Mouse (Mus musculus): Measurements from ENCODE around the gene Ccdc30.

The Ccdc30 gene

DNA sequence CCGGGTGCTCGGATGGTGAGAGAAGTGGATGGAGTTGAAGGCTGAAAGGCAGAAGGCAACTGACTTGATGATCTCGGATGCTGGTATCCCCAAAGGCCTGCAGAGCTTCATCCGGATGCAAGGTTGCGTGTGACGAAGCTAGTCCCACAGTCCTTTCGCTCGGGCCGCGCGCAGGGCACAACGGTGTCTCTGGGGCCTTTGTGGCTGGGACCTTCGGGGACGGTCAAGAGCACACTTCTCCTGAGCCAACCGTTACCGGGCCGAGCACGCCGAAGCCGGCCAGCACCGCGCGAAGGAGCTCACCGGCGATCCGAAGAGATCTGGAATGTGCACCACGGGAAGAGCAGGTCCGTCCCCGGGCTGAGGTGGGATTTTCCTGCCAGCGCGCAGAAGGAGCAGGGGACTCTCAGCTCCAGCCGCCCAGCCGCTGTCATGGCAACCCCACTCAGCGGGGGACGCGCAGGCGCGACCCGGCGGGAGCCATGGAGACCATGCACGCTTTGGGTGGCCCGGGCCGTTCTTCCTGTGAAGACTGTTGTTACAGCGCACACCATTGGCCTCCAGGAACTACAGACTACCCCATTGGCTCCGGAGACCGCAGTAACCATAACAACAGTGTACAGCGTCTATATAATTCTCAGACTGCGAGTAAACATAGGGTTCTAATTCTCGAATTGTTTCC lies at the start of gene Ccdc30:
TSS of gene Ccdc30 (minus strand) at position 450 of the 682 bp plus-strand sequence.
- peak; percentile 96 to 97 for DNase-seq

DNA sequence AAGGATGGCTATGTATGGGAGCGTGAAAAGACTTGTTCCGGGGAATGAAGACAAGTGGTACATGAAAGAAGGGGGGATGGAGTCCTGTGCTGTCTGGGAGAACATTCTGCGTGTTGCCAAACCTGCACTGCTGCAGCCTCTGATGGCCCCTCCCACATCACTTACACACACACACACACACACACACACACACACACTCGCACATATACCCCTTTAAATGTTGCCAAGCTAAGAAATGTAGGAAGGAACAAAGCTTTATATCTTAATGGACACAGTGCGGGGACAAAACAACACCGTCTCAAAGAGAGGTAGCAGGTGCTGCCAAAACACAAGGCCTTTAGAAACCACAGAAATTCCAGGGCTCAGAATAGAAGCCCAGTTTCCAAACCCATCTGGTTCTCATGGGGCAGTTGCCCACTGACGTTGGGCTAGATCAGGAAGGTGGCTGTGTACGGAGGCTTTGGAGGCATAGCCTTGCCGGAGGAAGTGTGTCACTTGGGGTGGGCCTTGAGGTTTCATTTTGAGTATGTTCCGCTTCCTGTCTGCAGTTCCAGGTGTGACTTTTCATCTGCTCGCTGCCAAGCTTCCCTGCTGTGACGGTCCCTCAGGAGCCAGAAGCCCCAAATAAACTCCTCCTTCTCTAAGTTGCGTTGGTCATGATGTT lies 48.6 kb upstream of the Ccdc30 start:
- peak; percentile 13 to 15 for DNase-seq

DNA sequence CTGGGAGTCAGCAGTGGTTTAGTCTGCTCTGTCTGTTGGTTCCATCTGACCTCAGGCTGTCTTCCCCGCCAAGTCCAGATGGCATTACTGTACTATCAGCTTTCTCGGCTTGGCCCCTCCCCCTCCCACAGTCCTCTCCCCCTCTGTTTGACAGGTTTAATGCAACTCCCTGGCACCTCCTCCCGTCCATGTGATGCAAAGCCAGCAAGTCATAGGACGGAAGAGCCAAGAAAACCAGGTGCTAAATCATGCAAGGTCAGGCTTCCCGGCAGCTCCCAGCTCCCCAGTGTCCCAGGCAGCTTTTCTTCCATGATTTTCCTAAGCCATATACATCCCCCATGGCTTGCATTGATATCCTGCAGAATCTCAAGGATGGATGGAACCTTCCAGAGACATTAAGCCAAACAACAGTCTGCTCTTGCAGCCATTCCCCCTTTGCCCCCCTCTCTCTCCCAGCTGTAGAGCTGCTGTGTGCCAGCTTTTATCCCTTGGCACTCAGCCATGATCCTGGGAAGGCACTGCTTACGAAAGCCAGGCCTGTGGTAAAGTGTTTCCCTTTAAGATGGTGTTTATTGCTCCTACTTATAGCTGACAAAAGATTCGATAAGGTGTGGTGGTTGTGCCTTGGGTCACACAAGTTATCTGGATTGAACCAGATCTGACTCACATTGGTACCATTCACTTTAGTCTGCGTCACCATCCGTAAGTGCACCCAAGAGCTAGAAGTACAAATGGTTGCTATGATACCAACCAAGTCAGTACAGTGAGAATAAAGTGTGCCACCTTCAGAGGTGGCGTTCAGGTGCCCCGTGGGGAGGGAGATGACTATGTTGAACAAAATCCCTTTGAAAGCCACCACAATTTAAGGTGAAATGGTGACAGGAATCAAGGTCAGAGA lies 47.8 kb upstream of the Ccdc30 start:
- peak; percentile 81 to 88 for DNase-seq

DNA sequence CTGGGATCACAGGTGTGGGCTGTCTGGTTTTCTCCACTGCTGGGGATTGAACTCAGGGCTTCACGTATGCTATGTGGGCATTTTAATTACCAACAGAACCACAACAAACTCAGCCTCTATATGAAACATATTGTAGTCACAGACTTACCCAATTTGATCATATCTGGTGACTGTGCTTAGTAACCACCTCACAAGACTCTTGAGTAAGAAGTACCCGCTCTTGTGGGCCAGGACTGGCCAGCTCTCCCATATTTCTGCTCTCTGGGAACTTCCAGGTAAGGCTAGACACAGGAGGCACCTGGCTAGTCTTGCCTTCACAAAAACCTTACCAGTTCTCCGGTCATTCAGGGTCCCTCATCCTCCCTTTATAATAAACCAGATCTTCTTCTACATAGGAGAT lies 47.1 kb upstream of the Ccdc30 start:
- DNase-seq: no peak

DNA sequence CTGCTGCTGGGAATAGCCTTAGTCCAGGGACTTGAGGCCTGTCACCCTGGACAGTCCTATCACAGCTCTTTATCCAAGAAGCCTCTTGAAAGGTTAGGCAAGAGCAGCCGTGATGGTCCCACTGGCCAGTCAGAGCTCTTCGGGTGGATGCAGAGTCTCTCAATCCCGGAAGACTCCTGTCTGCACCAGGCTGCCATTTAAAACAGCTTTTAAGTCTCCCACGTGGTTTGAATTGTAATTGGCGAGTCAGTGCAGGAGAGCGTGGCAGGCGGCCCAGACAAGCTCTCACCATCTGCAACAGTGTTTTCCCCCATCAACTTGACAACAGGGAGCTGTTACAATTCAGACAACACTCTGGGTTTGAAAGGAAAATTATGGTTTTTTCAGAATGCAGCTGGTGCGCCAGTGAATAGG lies 45.4 kb upstream of the Ccdc30 start:
- peak; percentile 67 to 79 for DNase-seq

DNA sequence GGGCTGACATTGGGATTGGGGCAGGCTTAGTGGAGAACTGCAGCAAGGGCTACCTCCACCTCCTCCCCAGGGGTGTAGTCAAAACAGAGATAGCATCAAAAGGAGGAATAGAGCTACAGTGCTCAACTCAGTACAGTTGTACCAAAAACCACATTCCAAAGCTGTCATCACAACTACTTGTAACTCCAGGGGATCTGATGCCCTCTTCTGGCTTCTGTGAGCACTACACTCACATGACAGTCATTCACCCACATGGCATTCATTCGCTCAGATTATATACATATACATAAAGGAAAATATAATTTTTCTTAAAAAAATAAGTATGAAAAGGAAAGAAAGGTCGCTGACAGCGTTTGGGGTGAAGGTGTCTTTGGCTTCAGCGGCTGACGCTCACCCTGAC lies 45.0 kb upstream of the Ccdc30 start:
- peak; percentile 62 to 68 for DNase-seq

DNA sequence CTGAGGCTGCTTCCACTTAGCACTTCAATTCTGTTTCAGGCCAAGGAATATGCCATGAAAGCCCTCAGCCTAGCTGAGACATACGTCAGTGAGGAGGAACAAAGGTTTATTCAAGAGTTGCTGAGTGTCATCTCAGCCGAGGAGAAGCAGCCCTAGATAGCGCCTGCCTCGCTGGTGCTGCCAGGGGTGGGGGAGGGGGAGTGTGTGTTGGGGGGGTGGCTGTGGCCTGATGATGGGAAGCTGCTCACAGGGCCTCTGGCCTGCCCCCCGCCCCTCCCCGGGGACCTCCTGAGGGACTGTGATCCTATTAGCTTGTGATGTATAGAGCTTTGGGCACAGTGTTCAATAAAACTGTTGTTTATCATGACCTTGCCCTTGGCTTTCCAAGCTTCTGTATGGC lies 38.2 kb upstream of the Ccdc30 start:
- DNase-seq: no peak

DNA sequence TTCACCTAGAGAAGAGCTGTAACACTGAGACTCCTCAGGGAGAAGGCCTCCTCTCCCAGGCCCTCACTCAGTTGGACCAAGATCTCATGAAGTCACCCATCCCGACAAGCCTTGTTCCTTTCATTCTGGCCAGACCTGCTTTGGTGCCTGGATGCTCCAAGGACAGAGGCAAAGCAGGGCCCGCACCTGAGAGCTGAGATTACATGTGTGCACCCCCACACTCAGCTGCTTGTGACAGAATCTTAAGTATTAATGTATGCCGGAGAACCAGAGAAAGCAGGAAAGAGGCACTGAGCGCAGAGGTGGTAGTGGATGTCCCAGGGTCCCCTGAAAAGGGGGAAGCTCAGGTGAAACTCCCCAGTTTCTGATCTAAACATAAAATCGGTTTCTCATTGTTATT lies 37.8 kb upstream of the Ccdc30 start:
- no peak for DNase-seq

DNA sequence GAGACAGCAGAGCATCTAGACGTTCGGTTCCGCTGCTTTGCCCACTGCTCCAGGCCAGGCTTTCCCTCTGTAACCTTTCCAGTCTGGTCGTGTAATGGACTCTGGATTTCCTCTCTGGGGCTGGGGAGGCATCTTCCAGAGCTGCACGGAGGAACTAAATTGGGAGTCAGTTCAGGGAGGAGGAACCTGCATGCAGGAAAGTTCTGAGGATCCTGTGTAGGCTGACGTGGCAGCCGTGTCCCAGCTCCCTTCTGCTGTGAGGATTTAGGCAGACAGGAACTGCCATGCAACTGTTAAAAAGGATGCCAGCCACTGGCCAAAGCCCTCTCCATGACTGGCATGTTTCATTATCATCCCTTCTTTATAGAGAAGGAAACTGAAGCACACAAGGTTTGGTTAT lies 35.1 kb upstream of the Ccdc30 start:
- no peak for DNase-seq

DNA sequence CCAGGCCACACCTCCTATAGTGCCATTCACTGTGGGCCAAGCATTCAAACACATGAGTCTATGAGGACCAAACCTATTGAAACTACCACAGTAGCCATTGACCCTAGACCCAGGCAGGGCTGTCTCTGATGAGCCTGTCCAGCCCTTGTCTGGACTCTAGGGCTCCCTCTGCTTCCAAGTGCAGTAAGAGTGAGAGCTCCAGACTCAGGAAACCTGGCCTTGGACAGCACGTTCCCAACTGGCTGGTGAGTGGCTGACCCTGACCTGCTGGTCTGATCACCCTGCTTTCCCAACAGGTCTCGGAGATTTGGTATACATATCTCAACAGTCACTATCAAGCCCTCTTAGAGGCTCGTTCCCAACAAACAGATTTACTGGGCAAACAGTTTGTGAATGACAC lies 32.5 kb upstream of the Ccdc30 start:
- no peak for DNase-seq

DNA sequence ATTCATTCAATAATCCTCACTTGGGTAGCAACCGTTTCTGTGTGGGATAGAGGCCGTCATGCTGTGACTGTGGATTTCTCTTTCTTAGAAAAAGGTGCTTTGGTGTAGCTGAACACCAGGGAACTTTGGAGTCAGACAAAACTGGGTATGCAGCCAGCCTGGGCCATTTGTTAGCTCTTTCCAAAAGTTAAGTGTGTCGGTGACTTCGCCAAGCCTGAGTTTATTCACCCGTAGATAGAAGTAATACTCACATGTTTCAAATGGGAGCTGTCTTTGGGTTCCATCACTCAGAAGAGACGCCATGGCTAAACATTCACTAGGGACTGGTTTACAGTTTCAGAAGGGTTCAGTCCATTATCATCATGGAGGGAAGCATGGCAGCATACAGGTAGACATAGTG lies 31.9 kb upstream of the Ccdc30 start:
- DNase-seq: no peak

DNA sequence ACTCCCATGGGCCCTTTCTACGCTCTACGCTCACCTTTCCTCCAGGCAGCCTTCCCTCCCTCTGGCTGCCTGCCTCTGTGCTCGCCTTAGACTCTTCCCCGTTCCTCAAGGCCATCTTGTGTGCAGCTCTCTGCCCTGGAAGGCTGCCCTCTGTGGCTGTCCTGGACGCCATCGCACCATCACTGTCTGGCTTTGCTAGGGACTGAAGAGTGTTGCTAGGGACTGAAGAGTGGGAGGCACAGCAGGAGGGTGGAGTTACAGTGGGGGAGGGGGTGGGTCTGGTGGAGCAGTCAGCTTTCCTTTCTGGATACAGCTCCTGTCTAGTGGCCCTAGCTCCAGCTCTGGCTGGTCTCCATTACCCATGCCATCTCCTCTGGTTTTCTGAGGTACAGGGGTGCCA lies 27.2 kb upstream of the Ccdc30 start:
- DNase-seq: no peak

DNA sequence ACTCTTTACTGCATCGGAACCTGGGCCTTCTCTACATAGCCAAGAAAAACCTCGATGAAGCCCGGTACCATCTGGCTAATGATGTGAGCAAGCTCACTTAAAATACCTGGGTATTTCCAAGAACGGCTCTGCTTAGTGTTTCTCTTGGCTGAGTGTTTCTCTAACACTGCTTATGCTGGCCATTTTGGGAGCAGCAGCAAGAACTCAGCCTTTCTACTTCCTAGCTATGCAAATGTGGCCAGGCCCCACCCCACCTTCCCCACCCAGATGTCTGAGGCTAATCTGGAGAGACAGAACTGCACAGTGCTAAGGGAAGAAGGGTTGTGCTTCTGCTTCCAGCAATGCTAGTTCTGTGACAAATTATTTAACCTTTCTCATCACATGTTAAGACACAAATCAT lies 26.5 kb upstream of the Ccdc30 start:
- DNase-seq: no peak

DNA sequence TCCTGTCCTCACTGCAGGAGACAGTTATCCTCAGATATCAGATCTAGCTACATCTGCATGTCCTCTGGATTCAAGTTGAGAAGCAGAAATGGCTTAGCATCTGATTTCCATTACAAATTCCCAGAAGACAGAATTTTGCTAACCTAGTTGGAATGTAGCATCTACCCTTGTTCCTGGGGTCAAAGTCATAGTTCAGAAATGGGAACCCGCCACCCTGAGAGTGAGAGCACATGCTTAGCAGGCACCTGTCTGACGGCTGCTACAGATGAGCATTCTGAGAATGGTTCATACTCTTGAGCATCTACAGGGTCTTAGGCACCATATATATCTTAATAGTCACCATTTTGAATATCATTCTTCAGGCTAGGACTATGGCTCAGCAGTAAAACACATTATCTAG lies 22.6 kb upstream of the Ccdc30 start:
- DNase-seq: no peak

DNA sequence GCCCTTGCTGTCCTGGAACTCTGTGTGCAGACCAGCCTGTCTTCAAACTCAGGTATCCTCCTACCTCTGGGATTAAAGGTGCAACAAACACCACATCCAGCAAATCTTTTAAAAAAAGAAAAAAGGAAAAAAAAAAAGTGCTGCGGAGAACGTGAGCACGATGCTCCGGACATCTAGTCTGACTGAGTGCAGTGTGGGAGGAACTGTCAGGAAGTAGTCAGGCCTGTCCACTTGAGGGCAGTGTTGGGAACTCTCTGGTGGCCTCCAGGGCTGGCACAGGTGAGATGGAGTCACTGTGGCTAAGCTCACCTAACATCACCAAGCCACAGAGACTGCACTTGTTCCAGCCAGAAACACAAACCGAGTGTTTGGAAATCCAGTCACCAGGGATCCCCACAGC lies 15.4 kb upstream of the Ccdc30 start:
- peak; percentile 71 to 76 for DNase-seq

DNA sequence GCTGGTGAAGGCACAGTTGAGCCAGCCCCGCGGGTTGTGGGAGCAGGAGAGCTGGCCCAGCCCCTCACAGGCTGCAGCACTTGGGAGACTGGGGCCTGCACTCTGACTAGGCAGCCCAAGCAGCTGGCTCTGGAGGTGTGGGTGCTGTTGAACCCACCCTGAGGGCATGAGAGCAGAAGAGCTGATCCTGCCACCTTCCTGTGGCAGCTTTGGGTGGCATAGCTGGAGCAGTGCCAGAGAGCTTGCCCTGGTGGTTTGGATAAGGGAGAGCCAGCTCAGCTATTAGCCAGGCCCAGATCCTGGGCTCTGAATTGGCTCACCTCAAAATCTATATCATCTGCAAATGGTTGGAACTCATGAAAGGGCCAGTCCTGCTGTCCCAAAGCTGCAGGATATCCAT lies 12.4 kb upstream of the Ccdc30 start:
- peak; percentile 15 to 44 for DNase-seq

DNA sequence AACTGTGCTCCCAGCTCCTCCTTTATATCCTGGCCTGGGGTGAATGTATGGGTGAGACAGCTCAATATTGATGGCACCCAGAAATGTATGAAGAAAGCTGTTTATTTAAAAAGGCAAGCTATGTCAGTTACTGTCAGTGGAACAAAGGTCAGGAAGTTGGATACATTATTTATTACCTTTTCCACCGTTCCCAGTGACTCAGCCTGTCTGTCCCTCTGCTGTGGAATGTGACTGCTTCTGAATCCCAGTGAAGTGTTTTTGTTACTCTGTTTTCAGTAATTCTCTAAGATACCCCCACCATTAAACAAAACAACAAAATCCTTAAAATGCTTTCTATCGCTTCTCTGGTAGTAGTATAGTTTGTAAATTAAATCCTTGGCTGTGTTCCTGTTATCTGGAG lies 10.3 kb upstream of the Ccdc30 start:
- no peak for DNase-seq

DNA sequence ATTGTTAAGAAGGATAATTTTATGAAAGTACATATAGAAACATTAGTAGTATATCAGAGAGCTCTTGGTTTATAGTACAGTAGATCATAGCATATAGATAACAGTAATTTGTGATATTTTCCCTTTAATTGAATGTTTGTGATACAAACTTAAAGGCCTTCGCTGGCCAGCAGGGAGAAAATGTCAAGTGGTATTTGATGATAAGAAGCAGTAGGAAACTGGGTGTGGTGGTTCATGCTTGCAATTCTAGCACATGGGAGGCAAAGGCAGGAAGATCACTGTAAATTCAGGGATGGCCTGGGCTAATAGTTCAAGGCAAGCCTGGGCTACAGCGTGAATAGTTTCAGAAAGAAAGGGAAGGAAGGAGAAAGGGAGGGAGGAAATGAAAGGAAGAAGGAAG lies 9.8 kb upstream of the Ccdc30 start:
- DNase-seq: no peak

DNA sequence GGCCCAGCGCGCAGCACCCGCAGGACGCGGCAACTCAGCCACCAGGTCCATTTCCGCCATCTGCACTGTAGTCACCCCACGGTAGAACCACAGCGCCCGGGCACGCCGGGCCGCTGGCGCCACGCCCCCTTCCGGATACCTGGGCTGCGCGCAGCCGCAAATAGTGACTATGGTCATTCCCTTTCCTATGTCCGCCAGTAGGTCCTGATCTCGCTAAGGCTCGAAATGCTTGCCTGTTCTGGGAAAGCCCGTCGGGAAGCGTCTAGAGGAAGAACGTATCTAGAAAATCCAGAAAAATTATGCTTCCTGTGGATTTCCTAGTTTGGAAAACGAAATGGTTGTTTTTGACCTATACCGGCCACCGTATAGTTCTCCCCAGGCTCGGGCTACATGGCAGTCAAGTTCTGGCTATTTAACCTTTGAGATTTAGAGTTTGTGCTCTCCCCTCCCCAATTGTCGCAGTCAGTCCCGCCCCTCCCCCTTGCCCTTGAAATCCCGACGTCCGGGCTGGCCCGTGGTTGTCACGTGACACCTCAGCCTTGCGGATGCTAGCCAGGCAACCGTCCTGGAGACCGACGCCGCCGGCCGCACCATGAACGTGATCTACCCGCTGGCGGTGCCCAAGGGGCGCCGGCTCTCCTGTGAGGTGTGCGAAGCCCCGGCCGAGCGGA lies 7.1 kb upstream of the Ccdc30 start, which contains the start of the genes Ppcs and Zmynd12:
TSS of gene Ppcs (minus strand) at position 127 of the 671 bp plus-strand sequence.
TSS of gene Zmynd12 (plus strand) at position 521 of the 671 bp plus-strand sequence.
- peak; percentile 93 to 96 for DNase-seq

DNA sequence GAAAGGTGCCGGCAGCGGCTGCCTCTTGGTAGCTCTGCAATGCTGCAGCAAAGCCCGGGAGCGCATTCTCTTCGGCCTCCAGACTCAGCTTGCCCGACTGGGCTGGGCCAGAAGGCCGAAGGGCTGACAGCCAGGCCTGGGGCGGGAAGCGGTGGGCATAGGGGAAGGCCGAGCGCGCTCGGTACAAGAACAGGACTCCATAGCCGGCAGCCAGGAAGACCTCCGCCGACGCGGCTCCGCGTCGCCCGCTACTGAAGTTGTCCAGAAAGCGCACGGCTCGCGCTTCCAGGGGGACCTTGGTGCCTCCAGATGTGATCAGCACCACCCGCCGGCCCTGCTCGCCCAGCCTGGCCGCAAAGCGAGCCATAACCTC lies 6.6 kb upstream of the Ccdc30 start:
- DNase-seq: no peak

DNA sequence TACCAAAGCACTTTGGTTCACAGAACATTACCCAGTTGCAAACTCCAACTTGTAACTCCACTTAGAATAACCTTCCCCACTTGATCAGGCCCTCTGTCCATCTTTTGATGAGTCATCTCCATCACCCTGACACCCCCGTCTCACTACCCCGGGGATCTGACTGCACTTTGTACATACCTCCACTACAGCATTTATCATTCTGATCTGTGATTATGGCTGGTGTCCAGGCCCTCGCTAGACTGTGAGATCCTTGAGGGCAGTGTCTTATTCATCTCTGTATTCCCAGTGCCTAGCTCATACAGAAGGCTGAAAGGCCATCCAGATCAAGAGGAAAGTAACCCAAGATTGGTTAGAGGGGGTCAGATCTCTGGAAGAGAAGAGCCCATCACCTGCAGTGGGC lies 5.9 kb upstream of the Ccdc30 start:
- DNase-seq: no peak

DNA sequence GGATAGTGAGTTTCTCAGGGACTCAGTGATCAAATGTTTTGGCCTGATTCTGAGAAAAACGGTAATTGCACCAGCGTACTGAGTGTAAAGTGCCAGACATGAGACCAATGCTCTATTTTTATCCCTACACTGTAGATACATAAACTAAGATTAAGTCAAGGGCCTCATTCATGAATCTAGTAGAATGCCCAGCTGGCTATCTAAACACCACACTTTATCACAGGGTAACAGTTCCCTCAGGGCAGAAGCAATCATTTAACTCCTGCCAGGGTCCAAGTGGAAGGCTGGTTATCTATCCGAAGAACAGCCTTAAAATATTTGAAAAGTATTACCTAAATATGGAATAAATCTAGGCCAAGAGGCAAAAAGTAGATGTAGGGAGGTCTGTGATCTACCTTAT lies 2.6 kb upstream of the Ccdc30 start:
- no peak for DNase-seq

DNA sequence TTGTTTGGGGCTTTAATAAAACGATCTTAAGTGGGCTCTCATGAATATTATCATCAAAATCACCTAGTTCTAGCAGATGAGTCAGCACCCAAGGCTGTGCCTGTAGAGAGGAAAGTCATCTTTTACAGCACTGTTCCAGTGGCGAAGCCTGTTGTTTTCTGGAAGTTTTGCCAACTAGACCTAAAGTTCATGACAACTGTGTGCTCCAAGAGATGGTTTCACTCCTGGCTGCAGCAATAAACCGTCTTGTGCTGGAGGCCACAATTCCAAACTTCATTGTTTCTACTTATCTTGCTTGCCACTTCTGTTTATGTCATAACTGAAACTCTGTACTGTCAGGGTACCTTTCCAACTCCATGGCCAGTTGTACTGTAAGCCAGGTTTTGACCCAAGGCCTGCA lies 1.9 kb upstream of the Ccdc30 start:
- no peak for DNase-seq
